Mouse (Mus musculus): ENCODE measurements around the gene B3galt1.

The B3galt1 gene

DNA sequence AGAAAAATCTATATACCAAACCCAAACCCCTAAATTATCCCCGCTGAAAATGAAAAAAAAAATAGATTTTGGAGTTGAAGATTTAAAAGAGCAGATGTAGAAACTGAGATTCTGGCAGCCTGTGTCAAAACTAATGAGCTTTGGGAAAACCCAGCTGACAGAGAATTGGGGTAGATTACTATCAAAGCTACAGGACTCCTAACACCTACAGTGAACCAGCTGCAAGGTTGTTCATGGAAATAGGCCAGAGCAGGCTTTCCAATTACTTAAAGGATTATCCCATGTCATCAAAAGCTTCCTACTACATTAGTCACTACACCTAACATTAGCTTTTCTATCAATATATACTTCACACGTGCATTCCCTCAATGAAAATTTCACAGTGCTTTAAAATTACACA lies 165.1 kb downstream of the B3galt1 start:
- no peak for DNase-seq

- DNase-seq = no peak
Observed at GRCm38 (mm10) chr2:67751585-67751984, 185.9 kb downstream of the B3galt1 start.

GRCm38 (mm10) chr2:67756507-67756906 lies 190.8 kb downstream of the B3galt1 start:
- no peak for DNase-seq

DNA sequence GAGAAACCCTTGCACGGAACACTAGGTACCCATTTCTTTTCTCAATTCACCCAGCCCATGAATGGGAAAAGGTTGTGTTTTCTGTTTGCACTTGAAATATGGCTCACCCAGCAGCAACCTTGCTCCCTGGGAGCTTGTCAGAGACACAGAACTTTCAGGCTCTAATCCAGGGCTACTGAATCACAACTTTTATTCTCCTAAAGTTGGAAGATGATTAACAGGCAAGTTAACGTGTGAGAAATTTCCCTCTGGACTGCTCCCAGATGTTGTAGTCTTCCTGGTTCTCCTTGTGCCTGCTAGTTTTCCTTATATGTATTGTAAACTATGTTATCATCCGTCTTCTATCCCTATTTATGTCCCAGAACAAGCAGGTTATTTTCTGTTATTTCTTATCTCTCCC lies 221.9 kb downstream of the B3galt1 start:
- DNase-seq = peak in 1 of 2 experiments; percentile 8

- DNase-seq = no peak
Observed at GRCm38 (mm10) chr2:67797561-67797960, 231.9 kb downstream of the B3galt1 start.

- no peak for DNase-seq
Observed at GRCm38 (mm10) chr2:67799981-67800380, 234.3 kb downstream of the B3galt1 start.

DNA sequence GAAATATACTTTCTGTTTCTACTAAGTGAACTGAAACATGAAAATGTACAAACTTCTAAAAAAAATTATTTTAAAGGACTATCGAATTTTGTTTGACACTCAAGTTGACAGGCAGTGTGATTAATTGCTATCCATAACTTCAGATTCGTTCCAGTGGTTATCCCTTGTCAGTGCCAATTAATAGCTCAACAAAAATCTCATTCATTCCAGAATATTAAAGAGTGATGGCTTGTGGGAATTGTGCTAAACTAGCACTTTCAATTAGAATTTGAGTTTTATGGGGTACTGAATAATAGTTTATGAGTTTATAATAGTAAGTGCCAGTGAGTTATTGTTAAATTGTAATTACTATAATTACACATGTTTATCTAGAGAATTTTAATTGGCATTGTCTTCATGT lies 250.5 kb downstream of the B3galt1 start:
- DNase-seq = no peak

- no peak for DNase-seq
Observed at GRCm38 (mm10) chr2:67818014-67818413, 252.3 kb downstream of the B3galt1 start.

- no peak for DNase-seq
Observed at GRCm38 (mm10) chr2:67822360-67822759, 256.7 kb downstream of the B3galt1 start.

GRCm38 (mm10) chr2:67827697-67828096 lies 262.0 kb downstream of the B3galt1 start:
- DNase-seq = peak in 1 of 2 experiments; percentile 0

- no peak for DNase-seq
Observed at GRCm38 (mm10) chr2:67829055-67829915, 263.6 kb downstream of the B3galt1 start.

DNA sequence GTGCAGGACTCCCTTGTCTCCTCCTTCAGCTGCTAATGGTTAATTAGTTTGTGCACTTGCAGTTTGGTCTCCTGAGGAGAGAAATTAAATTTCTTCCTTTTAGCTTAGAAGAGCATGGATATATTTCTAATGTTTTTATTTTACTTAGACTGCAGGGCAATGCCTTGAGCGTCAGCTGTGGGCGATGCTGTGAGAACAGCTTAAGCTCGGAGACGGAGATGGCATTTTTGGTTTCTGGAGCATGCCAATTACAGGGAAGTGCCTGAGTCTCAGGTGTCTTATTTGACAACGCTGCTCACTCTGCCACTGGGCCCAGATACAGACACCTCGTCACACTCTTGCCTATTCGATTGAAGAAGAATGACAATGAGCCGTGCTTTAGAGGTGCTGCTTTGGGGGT lies 282.1 kb downstream of the B3galt1 start:
- no peak for DNase-seq

DNA sequence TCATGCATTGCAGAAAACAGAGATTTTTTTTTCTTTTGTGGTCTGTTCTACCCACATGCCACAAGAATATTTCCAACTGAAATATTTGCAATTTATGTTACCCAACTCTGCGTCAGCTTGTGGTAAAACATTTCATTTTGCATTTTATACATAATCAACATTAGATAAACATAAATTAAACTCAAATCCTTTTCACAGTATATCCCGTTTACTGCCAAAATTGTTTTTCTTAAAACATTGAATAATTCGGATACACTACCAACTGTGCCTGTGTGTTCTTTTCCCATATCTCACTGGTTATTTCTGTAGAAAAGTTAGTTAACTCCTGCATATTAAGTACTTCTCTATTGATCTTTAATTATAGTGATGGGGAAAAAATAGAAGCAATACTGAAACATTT lies 285.1 kb downstream of the B3galt1 start:
- no peak for DNase-seq

GRCm38 (mm10) chr2:67858340-67858739 lies 292.7 kb downstream of the B3galt1 start:
- no peak for DNase-seq

- no peak for DNase-seq
Observed at GRCm38 (mm10) chr2:67859004-67859403, 293.3 kb downstream of the B3galt1 start.

DNA sequence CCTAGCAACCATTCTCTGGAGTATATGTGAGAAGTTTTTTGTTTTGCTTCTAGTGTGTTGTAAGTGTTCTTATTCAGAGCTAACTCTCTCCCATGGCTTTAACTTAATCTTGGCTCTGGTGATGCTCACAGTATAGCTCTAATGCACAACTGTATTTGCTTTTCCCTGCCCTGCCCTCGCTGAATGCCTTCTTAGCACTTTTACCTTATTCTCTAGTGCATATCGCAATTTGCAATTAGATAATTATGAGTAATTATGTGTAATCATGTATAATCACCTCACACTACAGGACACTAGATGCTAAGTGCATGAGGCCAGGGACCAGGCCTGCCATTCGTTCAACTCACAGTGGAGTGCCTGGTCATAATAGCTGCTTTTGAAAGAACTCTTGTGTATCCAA lies 307.7 kb downstream of the B3galt1 start:
- DNase-seq = no peak

DNA sequence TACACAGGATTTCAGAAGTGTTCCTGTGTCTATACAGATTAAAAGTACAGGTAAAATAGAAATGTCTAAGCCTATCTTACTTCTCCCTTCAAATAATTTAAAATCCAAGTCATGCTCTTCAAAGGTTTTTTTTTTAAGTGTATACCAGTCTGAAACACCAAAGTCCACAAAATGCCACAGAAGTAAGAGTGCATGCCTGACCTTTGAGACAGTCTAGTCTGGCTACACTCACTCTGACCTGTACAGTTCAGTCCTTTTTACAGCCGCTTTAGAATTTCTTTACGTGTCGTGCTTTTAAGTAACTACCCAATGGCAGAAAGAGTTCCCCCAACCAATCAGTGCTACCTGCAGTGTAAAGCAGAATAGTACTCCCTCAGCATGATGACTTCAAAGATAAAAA lies 314.2 kb downstream of the B3galt1 start:
- peak in 1 of 2 experiments; percentile 19 for DNase-seq

GRCm38 (mm10) chr2:67881713-67882281 lies 316.1 kb downstream of the B3galt1 start:
- peak in 1 of 2 experiments; percentile 8 for DNase-seq

- DNase-seq = no peak
Observed at GRCm38 (mm10) chr2:67897956-67898689, 332.5 kb downstream of the B3galt1 start.

GRCm38 (mm10) chr2:67901574-67901973 lies 335.9 kb downstream of the B3galt1 start:
- no peak for DNase-seq

DNA sequence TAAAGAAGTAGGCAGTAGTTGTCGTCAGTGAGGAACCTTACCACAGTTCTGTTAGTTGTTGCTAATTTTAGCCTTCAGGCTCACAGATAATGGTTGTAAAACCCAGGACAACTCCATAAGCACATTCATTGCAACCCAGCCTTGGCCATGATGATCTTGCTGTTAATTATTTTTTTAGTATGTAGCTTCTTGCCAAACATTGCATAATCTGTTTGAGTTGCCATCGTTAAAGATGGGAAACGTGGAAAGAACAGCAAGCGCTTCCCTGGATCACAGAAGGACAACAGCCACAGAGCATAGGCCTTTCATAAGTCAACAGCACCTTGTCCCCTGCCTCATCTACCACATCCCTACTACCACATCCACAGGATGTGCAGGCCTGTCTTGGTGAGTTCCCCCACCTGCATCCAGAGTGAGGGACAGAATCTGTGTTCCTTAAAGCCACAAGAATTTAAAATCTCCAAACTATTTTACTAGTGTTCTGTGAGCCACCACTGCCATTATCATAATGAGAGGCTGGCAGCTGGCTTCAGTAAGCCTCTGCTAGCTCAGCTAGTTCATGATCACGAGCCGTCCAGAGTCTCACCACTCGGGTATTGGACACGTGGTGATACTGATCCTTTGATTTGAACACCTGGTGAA lies 337.1 kb downstream of the B3galt1 start:
- DNase-seq = peak; percentile 8 to 15

GRCm38 (mm10) chr2:67903769-67904168 lies 338.1 kb downstream of the B3galt1 start:
- no peak for DNase-seq

DNA sequence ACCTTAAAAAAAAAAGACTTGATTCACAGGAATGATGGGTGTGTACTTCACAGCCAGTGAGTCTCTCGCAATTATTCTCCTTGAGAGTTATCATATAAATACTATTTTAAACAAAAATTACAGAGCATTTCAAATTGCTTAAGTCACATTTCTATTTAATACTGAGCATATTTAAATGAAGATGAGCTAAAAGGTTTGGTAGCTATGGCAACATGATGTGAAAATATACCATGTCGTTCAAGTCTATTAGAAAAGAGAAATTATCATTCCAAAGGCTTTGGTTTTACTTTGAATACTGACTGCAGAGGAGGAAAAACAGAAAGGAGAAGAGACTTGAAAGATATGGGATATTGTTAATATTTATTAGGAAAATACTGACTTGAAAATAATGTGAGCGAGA lies 366.3 kb downstream of the B3galt1 start:
- DNase-seq = no peak

Data from kidney, adult 8-10 months (tissue).